Mouse (Mus musculus) midbrain, embryonic 12.5 days (tissue): ENCODE measurements at regions not wholly inside any gene's neighbourhood (a gene's known extent, or its start where the extent isn't known, plus 50 kb on each side); places are given as distances from the start of the nearest gene placed in this dataset.

Experiments used
- ATAC-seq: fragments of 200-750 bp; cut with Nextera tagmentation; 2 replicates; pipeline ENCODE4 v1.8.0; 2017; ENCODE audit warnings: low read depth, moderate TSS enrichment, moderate library complexity; ENCODE audit not compliant: low FRiP score
- H3K27ac ChIP-seq: fragments of 300-500 bp; sonication (generic); replicated peaks from 2 replicates; pipeline ENCODE4 v1.5.1; 2016; ENCODE audit warnings: mild to moderate bottlenecking
- H3K27me3 ChIP-seq: fragments of 300-500 bp; sonication (generic); 2 replicates; pipeline ENCODE4 v1.6.1; 2016; ENCODE audit warnings: mild to moderate bottlenecking
- H3K36me3 ChIP-seq: fragments of 300-500 bp; sonication (generic); 2 replicates; pipeline ENCODE4 v1.6.1; 2016
- H3K4me1 ChIP-seq: fragments of 300-500 bp; sonication (generic); 2 replicates; pipeline ENCODE4 v1.6.1; 2016
- H3K4me2 ChIP-seq: fragments of 300-500 bp; sonication (generic); replicated peaks from 2 replicates; pipeline ENCODE4 v1.6.1; 2016; ENCODE audit warnings: mild to moderate bottlenecking, moderate library complexity
- H3K4me3 ChIP-seq: fragments of 300-500 bp; sonication (generic); 2 replicates; pipeline ENCODE4 v1.5.1; 2016; ENCODE audit warnings: mild to moderate bottlenecking
- H3K9ac ChIP-seq: fragments of 300-500 bp; sonication (generic); replicated peaks from 2 replicates; pipeline ENCODE4 v1.6.1; 2016; ENCODE audit warnings: mild to moderate bottlenecking, moderate library complexity
- H3K9me3 ChIP-seq: fragments of 300-500 bp; sonication (generic); 2 replicates; pipeline ENCODE4 v1.6.1; 2016; ENCODE audit warnings: mild to moderate bottlenecking
- WGBS: fragments of 180-500 bp; shearing (Covaris S2); methylation state at CpG from one replicate; pipeline ENCODE4 v1.1.7; 2016; 5-methylcytosine and 5-hydroxymethylcytosine counted together

GRCm38 (mm10) chr2:169215546-169216043 is 260.2 kb upstream of the Zfp64 start:
- Histone ChIP-seq H3K27me3 (no peaks in the 10 kb centered on the region), H3K36me3 (no peaks in the 10 kb centered on the region), H3K9ac (no peak overlapping the region), H3K4me3 (no peak overlapping the region), H3K27ac (no peak overlapping the region), H3K4me2 (no peak overlapping the region), H3K4me1 (peaks cover 7% of the 10 kb centered on the region), H3K9me3 (no peaks in the 10 kb centered on the region)
- no peak for ATAC-seq
- 65% methylated on average over 18 of the region's 18 CpGs for WGBS

- no peak for ATAC-seq
- Histone ChIP-seq H3K27ac (no peak overlapping the region), H3K4me1 (peaks cover 7% of the 10 kb centered on the region), H3K9me3 (no peaks in the 10 kb centered on the region), H3K4me2 (no peak overlapping the region), H3K27me3 (no peaks in the 10 kb centered on the region), H3K4me3 (no peak overlapping the region), H3K9ac (no peak overlapping the region), H3K36me3 (no peaks in the 10 kb centered on the region)
- 86% methylated on average over 1 of the region's 1 CpGs for WGBS
Observed at GRCm38 (mm10) chr2:169214396-169214795, 259.0 kb upstream of the Zfp64 start.

DNA sequence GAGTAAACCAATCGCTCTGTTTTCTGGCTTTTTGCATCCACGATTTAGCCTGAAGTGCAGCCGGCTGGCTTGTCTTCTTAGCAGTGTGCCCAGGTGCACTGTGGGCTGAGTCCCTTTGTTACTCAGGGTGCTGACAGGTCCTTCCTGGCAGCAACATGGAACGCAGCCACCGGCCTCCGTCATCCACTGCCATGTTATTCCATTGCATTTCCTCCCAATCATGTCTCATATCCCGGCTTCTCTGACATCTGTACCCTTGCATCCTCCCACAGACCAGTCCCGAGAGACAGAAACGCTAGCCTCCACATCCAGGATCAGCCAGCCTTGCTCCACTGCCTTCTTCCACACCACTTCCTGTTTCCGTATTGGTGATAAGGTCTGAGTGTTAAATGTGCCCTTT is 257.9 kb upstream of the Zfp64 start:
- Histone ChIP-seq H3K4me2 (no peak overlapping the region), H3K27me3 (no peaks in the 10 kb centered on the region), H3K36me3 (no peaks in the 10 kb centered on the region), H3K4me3 (no peak overlapping the region), H3K9ac (no peak overlapping the region), H3K9me3 (0 out of 2 replicates have a peak, but pooled peaks cover 6% of the 10 kb centered on the region), H3K27ac (0 out of 2 replicates have a peak overlapping the region, but pooled peaks have one; percentile 20), H3K4me1 (peaks cover 7% of the 10 kb centered on the region)
- WGBS = 59% methylated on average over 10 of the region's 10 CpGs
- no peak for ATAC-seq

DNA sequence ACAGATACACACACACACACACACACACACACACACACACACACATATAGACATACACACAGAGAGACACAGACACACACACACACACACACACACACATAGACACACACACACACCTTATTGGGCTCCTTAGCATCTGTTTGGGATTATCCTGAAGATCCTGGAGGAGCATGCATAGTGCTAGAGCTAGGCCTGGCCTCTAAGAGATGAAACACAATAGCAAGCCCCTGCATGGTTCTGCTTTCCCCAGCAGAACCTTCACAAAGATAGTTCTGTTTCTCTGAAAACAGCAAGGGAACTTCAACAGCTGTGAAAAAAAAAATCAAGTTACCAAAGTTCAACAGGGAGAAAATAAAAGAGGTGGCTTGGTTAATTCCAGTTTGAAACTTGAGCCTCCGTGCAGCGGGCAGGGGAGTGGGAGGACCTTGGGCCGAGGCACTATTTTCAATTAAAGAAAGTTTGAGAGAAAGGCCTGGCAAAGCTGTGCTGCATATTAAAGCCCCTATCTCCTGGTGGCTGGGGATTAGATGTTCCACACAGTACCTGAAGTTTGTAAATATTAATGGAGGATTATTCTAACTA is 257.4 kb upstream of the Zfp64 start:
- Histone ChIP-seq H3K4me3 (no peak overlapping the region), H3K4me2 (no peak overlapping the region), H3K9me3 (0 out of 2 replicates have a peak, but pooled peaks cover 6% of the 10 kb centered on the region), H3K27me3 (no peaks in the 10 kb centered on the region), H3K9ac (no peak overlapping the region), H3K4me1 (peaks cover 7% of the 10 kb centered on the region), H3K36me3 (no peaks in the 10 kb centered on the region), H3K27ac (peak overlapping the region; percentile 20; the same call in 1 of the 2 replicates)
- no peak for ATAC-seq
- 29% methylated on average over 3 of the region's 3 CpGs for WGBS

DNA sequence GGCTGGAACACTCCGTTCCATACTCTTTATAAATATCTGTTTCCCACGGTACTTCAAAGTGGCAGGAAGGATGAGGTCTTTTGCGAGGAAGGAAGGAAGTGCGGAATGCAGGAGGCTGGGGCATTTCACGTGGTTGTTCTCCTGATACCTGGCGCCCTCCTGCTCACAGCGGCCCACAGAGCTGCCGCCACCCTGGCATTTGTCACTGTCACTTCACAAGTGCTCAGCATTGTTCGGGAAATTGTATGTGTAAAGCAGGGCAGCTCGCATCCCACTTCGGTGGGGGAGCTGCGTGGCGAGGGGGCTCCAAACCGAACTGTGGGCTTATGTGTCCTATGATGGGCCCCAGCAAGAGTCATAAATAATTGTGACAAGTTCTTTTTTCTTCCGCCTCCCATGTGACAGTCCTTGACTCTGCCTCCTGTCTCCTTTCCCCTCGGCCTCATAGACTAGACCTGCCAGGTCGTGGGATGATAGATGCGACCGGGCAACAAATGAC is 248.9 kb upstream of the Zfp64 start:
- Histone ChIP-seq H3K9me3 (0 out of 2 replicates have a peak, but pooled peaks cover 6% of the 10 kb centered on the region), H3K27me3 (no peaks in the 10 kb centered on the region), H3K4me1 (no peaks in the 10 kb centered on the region), H3K36me3 (no peaks in the 10 kb centered on the region), H3K4me3 (no peak overlapping the region), H3K9ac (no peak overlapping the region), H3K27ac (no peak overlapping the region), H3K4me2 (no peak overlapping the region)
- WGBS = 88% methylated on average over 19 of the region's 19 CpGs
- no peak for ATAC-seq

DNA sequence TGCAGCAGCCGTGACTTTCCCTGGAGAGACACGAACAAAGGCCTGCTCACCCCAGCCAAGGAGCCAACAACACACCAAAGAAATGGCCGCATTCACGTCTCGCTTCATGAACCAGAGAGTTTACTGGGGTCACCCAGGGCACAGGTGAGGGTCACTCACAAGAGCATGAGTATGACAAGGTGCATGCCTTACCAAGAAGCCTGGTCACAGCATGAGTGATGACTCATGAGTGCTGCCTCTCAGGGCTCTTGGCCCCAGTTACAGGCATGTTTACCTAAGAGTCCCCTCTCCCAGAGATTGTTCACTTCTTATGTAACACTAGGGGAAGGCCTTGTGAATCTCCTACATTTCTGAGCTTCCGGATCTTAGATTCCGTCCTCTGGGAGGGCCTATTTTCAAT is 236.6 kb upstream of the Zfp64 start:
- 81% methylated on average over 7 of the region's 7 CpGs for WGBS
- no peaks in the 10 kb centered on the region for H3K36me3 ChIP-seq
- H3K9me3 ChIP-seq = no peaks in the 10 kb centered on the region
- no peaks in the 10 kb centered on the region for H3K4me1 ChIP-seq
- no peak overlapping the region for H3K27ac ChIP-seq
- no peak overlapping the region for H3K9ac ChIP-seq
- no peak overlapping the region for H3K4me3 ChIP-seq
- H3K27me3 ChIP-seq = no peaks in the 10 kb centered on the region
- no peak for ATAC-seq
- H3K4me2 ChIP-seq = no peak overlapping the region

DNA sequence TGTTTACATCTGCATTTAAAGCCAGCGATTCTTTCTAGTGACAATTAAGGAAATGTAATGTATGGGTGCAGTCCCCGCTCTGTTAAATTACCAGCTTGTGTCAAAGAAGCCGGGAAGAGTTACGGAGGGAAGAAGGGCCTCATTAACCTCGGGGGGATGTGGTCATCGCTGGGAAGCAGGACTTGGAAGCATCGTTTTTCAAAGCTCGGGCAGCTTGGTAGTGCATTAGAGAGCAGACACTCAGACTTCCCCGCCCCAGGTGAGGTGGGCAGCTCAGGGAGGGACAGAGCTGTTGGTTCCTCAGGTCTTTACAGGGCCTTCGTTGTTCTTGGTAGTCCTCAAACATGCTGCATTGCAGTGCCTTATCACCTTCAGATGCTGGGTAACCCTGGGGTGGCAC is 236.1 kb upstream of the Zfp64 start:
- Histone ChIP-seq H3K36me3 (no peaks in the 10 kb centered on the region), H3K27me3 (no peaks in the 10 kb centered on the region), H3K9ac (no peak overlapping the region), H3K4me3 (no peak overlapping the region), H3K9me3 (no peaks in the 10 kb centered on the region), H3K27ac (no peak overlapping the region), H3K4me2 (no peak overlapping the region), H3K4me1 (no peaks in the 10 kb centered on the region)
- 74% methylated on average over 10 of the region's 10 CpGs for WGBS
- ATAC-seq = no peak

DNA sequence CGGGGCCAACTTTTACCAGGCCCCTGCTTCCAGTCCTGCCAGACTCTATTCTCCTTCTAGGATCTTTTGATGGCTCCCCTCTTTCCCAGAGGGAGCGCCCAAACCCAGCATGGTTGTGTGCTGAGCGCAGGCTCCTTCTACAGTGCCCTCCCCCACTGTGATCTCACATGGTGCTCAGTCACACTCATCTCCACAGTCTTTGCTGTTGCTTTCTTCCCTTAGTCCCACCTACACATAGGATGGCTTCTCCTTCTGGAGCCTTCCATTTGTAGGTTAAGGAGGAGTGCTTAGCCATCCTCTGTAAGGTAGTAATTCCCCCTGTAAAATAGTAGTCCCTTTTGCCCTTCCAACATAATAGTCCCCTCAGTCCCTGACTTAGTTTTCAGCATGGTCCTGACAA is 222.2 kb upstream of the Zfp64 start:
- no peak overlapping the region for H3K4me3 ChIP-seq
- 69% methylated on average over 3 of the region's 3 CpGs for WGBS
- H3K27ac ChIP-seq = no peak overlapping the region
- no peaks in the 10 kb centered on the region for H3K36me3 ChIP-seq
- H3K4me2 ChIP-seq = no peak overlapping the region
- no peak overlapping the region for H3K9ac ChIP-seq
- H3K4me1 ChIP-seq = no peaks in the 10 kb centered on the region
- no peaks in the 10 kb centered on the region for H3K27me3 ChIP-seq
- ATAC-seq = no peak
- H3K9me3 ChIP-seq = no peaks in the 10 kb centered on the region

GRCm38 (mm10) chr2:169168795-169169194 is 213.4 kb upstream of the Zfp64 start:
- Histone ChIP-seq H3K36me3 (no peaks in the 10 kb centered on the region), H3K4me3 (no peak overlapping the region), H3K27me3 (no peaks in the 10 kb centered on the region), H3K27ac (no peak overlapping the region), H3K9ac (no peak overlapping the region), H3K4me2 (no peak overlapping the region), H3K9me3 (no peaks in the 10 kb centered on the region), H3K4me1 (no peaks in the 10 kb centered on the region)
- 86% methylated on average over 5 of the region's 5 CpGs for WGBS
- no peak for ATAC-seq

GRCm38 (mm10) chr2:169168376-169168775 is 213.0 kb upstream of the Zfp64 start:
- Histone ChIP-seq H3K9ac (no peak overlapping the region), H3K4me3 (no peak overlapping the region), H3K4me2 (no peak overlapping the region), H3K27me3 (no peaks in the 10 kb centered on the region), H3K9me3 (no peaks in the 10 kb centered on the region), H3K4me1 (no peaks in the 10 kb centered on the region), H3K36me3 (no peaks in the 10 kb centered on the region), H3K27ac (no peak overlapping the region)
- 82% methylated on average over 6 of the region's 6 CpGs for WGBS
- no peak for ATAC-seq

- ATAC-seq = no peak
- no peak overlapping the region for H3K4me2 ChIP-seq
Observed at GRCm38 (mm10) chr2:169161651-169162050, 206.3 kb upstream of the Zfp64 start.

GRCm38 (mm10) chr2:169158760-169159159 is 203.4 kb upstream of the Zfp64 start:
- 32% methylated on average over 11 of the region's 11 CpGs for WGBS
- H3K36me3 ChIP-seq = no peaks in the 10 kb centered on the region
- no peak overlapping the region for H3K27ac ChIP-seq
- ATAC-seq = no peak
- peak overlapping the region; percentile 33 for H3K4me2 ChIP-seq
- H3K4me1 ChIP-seq = 0 out of 2 replicates have a peak, but pooled peaks cover 5% of the 10 kb centered on the region
- no peaks in the 10 kb centered on the region for H3K9me3 ChIP-seq
- no peaks in the 10 kb centered on the region for H3K27me3 ChIP-seq
- H3K4me3 ChIP-seq = no peak overlapping the region
- H3K9ac ChIP-seq = no peak overlapping the region

More at GRCm38 (mm10) chr2:169161651-169162050, 206.3 kb upstream of the Zfp64 start:
- Histone ChIP-seq H3K27me3 (no peaks in the 10 kb centered on the region), H3K36me3 (no peaks in the 10 kb centered on the region), H3K4me1 (0 out of 2 replicates have a peak, but pooled peaks cover 5% of the 10 kb centered on the region), H3K27ac (no peak overlapping the region), H3K4me3 (no peak overlapping the region), H3K9ac (no peak overlapping the region), H3K9me3 (no peaks in the 10 kb centered on the region)
- 81% methylated on average over 8 of the region's 8 CpGs for WGBS
